Mouse (Mus musculus) right cerebral cortex, adult 2 months (tissue): ENCODE measurements around the gene Rassf5.
A peak's percentile ranks its signal among the peaks of the same experiment; 100 is the strongest.
"Not testable (repeated sequence)": the region's sequence is repeated elsewhere in the genome, so short reads cannot be mapped to it uniquely, and the experiment has no call there.

Source experiments
- DNase-seq, 2 experiments: peaks; one replicate each; pipeline ENCODE4 v3.0.0; 2021 to 2022; ENCODE audit warnings: low spot score in 2 of 2

The Rassf5 gene

DNA sequence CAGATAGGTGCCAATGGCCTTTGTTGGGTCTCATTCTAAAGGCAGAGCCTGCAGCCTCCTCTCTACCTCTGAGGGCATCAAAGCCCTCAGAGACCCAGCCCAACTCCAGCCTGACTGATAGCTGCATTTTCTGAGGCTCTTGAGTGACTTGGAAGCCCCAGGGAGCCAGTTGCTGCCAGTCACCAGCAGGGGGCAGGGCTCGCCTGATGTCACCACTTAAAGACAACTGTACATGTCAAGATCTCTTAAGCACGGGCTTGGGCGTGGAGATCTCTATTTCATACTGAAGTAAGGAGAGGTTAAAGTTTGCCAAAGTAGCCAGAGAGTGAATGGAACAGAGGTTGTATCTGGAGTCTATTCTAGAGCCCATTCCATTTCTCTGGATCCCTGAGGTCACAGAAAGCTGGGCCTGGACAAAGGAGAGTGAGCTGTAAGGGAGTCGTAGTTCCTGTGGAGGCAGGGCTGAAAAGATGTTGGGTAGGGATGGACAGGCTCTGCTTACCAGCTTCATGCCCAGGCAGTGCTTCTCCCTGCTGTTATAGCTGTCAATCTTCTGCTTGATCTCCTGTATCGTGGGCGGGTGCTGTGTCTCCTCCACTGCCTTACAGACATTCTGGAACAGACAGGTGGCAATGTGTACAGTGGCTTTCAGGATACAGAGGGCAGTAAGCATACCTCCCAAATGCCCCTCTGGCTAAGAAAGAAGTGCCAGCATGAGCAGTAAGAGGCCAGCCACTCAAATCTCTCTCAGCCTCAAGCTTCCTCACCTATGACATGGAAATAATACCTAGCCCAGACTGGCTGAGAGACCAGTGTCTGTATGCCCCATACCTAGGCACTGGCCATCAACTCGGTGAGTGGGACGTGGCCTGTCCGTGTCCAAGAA is 63.2 kb downstream of the Rassf5 start:
- peak; percentile 81 for DNase-seq

GRCm38 (mm10) chr1:131180386-131180785 is 64.7 kb downstream of the Rassf5 start:
- no peak for DNase-seq

- DNase-seq: no peak
These were observed 67.0 kb downstream of the Rassf5 start for GRCm38 (mm10) chr1:131178083-131178482.

- no peak for DNase-seq
These were observed 67.8 kb downstream of the Rassf5 start for GRCm38 (mm10) chr1:131177249-131177648.

DNA sequence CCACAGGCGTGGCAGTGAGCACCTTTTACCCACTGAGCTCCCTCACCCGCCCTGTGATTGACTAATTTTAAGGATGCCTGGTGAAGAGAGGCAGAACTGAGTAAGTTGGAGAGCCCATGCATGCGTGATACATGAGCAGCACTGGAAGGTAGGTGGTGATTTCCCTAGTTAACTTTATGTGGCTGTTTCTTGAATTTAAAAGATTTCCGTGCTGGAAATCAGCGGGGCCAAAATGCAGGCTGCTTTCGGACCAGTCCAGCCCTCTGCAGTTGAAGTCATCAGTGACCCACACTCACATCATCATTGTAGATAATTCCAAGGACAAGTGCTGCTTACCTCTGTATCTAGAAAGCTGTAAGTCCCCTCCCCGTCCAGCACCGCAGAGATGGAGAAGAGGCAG is 69.2 kb downstream of the Rassf5 start:
- DNase-seq: no peak

GRCm38 (mm10) chr1:131175189-131175588 is 69.9 kb downstream of the Rassf5 start:
- no peak for DNase-seq

- DNase-seq: no peak
These were observed 70.7 kb downstream of the Rassf5 start for GRCm38 (mm10) chr1:131174299-131174861.

GRCm38 (mm10) chr1:131173809-131174208 is 71.2 kb downstream of the Rassf5 start:
- no peak for DNase-seq

- DNase-seq: no peak
These were observed 72.1 kb downstream of the Rassf5 start for GRCm38 (mm10) chr1:131173001-131173400.

DNA sequence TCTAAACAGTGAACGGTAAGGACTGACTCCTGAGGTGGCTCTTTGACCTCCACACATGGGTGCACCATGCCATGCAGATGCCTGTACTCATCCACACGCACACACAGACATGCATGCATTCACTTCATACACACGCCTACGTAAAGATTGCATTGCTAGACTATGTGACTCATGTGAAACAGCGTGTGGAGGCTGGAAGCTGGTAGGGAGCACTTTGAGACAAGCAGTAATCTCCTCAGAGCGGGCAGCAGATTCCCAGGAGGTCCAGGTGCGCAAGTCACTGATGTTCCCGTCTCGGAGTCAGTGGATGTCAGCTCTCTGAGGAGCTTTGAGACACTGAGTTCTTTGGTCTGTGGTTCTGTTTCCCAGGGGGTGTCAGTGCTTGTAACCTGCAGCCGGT is 77.4 kb downstream of the Rassf5 start:
- peak; percentile 46 to 62 for DNase-seq

- DNase-seq: no peak
These were observed 80.6 kb downstream of the Rassf5 start for GRCm38 (mm10) chr1:131164427-131164826.

DNA sequence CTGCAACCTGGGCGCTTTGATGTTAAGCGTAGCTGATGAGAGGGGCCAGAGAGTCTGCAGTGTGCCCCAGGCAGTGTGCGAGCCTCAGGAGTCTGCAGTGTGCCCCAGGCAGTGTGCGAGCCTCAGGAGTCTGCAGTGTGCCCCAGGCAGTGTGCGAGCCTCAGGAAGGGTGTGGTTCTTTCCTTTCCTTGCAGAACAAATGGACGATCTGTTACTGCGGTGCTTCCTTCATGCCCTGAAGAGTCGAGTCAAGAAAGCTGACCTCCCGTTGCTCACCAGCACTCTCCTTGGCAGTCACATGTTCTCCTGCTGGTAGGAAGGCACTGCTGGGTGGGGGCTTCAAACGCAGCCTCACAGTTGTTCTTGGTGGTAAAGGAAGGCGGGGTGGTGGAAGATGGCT is 84.0 kb downstream of the Rassf5 start:
- no peak for DNase-seq

DNA sequence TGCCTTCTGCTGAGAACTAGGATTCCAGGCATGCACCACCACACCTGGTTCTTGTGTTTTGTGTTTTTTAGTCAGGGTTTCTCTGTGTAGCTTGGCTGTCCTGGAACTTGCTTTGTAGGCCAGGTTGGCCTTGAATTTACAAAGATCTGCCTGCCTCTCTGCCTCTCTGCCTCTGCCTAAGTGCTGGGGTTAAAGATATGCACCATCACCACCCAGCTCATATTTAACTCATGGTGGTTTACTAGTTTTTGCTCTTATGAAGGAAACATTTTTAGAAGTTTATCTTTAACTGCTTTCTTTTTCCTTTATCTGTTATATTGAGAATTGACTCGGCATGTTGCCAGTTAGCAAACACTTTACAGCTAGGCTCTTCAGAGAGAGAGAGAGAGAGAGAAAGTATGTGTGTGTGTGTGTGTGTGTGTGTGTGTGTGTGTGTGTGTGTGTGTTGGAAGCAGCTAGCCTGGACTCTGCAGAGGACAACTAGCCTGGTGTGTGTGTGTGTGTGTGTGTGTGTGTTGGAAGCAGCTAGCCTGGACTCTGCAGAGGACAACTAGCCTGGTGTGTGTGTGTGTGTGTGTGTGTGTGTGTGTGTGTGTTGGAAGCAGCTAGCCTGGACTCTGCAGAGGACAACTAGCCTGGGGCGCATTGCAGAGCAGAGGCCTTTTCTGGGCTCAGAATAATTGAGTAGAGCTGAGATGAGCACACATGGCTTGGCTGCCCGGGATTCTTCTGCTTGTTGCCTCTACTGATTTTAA is 85.3 kb downstream of the Rassf5 start:
- DNase-seq: not testable (repeated sequence)

DNA sequence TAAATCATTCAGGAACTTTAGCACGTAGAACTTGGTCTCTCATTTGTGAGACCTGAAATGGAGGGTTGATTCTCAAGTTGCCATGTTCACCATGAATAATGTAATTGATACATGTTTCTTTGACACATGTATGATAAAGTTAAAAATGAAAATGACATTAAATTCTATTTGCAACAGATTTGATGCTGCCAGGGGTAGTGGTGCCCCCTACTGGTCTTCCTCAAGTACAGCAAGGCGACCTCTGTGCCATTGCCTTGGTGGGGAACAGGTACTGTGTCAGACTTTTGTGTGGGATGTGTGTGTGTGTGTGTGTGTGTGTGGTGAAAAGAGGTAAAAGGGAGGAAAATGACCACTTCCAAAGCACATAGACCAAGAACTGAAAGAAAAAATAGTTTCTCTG is 89.6 kb downstream of the Rassf5 start:
- peak in 1 of 2 experiments; percentile 44 for DNase-seq

DNA sequence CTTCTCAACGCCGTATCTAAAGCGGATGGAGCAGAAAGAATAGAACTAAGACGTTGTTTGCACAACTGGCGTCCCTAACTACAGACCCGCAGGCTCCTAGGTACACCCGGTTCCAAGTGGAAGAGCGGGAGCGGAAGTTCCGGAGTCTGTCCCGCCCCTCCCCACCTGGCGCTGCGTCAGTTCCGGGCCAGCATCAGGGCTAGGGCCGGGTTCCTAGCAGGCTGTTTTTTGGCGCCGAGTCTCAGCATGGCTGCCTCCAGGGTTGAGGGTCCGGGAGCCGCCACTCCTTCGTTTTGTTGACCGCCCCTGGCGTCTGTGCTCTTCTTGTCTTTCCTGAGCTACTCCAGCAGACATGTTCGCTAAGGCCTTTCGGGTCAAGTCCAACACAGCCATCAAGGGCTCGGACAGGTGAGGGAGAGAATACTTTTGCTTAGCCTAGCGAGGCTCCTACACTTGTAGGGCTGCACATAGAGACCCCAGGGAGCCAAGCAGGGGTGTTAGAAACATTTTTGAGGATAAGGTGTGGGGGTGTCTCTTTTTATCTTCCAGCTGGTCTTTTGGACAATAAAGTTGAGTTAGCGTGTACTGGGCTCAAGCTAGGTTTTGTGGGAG is 91.9 kb downstream of the Rassf5 start, which contains the start of gene Eif2d:
TSS of gene Eif2d (plus strand) at position 164 of the 612 bp plus-strand sequence.
- peak; percentile 86 to 90 for DNase-seq

DNA sequence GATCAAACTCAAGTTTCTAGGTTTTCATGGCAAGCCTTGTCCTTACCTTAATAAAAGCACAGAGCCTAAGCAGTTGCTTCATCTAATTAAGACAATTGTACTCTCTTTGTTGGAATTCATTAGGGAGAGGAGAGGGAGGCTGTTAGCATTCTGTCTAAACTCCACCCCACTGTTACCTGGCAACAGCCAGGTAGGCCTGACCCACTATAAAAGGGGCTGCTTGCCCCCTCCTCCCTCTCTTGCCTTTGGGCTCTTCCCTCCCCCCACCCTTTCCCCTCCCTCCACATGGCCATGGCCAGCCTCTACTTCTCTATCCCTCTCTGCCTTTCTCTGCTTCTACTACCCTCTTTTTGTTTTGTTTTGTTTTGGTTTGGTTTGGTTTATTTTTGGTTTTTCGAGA is 95.6 kb downstream of the Rassf5 start:
- no peak for DNase-seq

DNA sequence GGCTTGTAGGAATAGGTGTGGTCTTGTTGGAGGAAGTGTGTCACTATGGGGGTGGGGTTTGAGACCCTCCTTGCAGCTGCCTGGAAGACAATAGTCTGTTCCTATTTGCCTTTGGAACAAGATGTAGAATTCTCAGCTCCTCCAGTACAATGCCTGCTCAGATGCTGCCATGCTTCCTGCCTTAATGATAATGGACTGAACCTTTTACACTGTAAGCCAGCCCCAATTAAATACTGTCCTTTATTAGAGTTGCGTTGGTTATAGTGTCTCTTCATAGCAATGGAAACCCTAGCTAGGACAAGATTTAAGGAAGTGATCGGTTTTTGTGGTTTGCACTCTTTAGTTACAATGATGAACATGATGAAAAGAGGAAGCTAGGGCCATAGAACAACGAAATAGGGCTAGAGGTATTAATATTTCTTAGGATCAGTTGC is 98.9 kb downstream of the Rassf5 start:
- no peak for DNase-seq

DNA sequence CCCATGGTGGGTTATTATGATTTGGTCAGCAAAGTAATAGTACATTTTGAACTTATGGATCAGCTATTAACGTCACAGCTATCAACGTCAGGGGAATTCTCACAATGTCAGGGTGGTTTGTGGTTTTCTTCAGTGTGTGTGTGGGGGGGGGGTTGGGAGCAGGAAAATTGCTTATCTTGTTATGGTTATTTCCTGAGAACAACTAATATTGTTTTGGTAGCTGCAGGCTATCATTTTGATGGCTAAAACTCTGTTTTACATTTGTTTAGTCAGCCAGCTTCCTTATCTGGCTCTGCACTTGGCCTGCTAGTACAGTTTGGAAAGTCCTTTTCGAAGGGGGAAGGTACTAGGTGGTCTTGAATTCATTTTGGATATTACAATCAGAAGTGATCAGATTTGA is 99.8 kb downstream of the Rassf5 start:
- DNase-seq: not testable (repeated sequence)

DNA sequence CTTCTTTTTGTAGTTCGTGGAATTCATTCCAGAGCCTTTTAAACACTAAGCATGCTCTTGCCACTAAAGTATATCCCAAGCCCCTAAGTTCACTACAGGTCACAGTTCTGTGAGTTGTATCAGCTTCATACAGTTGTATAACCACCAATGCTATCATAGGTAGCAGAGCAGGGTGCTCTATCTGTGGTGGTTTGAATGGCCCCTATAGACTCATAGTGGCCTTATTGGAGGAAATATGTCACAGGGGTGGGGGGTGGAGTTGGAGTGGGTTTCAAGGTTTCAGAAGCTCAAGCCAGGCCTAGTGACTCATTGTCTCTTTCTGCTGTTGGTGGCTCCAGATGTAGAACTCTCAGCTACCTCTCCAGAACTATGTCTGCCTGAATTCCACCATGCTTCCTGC is 102.6 kb downstream of the Rassf5 start:
- no peak for DNase-seq

DNA sequence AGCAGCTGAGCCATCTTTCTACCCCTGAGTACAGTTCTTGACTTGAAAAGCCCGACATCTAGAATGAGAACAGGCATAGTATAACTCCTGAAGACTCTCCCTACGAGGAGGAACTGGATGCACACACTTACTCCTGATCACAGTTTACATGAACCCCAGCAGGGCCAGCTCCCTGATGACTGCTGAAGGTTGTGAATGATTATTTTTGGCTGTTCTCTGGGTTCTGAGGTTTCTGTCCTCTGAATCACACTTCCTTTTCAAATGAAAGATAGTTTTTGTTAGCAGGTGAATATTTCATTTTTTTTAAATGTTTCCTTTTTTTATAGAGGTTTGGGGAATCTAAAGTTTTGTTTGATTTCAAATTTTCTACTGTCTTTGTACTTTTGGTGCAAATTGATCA is 103.6 kb downstream of the Rassf5 start:
- DNase-seq: no peak

- DNase-seq: no peak
These were observed 105.7 kb downstream of the Rassf5 start for GRCm38 (mm10) chr1:131139102-131140095.
